Mouse (Mus musculus) embryonic facial prominence, embryonic 10.5 days (tissue): Measurements from ENCODE around the gene Fcer1a. TPM values are rescaled to one million over a fixed set of nuclear protein-coding genes. Genes with fewer than 3 reads are reported as not detected.

Experiments used
- polyA plus RNA-seq: library from polyadenylated mRNA; unstranded; fragments of >200 nt; fragmentation: Nextera tagmentation; extraction: Ambion mirVana; gene quantifications from 2 replicates; pipeline ENCODE4 v1.2.1, GENCODE M21; 2016

The Fcer1a gene
- polyA plus RNA-seq, 1 experiment from 2014 or later, result not detected

Other genes with a start within 250 kb of the Fcer1a start
- gene Olfr1408, start 89.8 kb downstream of the Fcer1a start, polyA plus RNA-seq, result not detected in 2 replicates
- not detected in 2 replicates for gene Olfr1406, start 36.6 kb downstream of the Fcer1a start, polyA plus RNA-seq
- not detected in 2 replicates for gene Olfr218, start 29.4 kb downstream of the Fcer1a start, polyA plus RNA-seq
- not detected in 2 replicates for gene Olfr1404, start 14.8 kb downstream of the Fcer1a start, polyA plus RNA-seq
- not detected in 2 replicates for gene Olfr418, start 38.8 kb upstream of the Fcer1a start, polyA plus RNA-seq
- not detected in 2 replicates for gene Mptx2, start 50.6 kb upstream of the Fcer1a start, polyA plus RNA-seq
- 1.2 and 1.6 TPM in 2 replicates for gene Ackr1, start 106.5 kb upstream of the Fcer1a start, polyA plus RNA-seq
- gene Aim2, start 123.7 kb upstream of the Fcer1a start, polyA plus RNA-seq, result 3.8 and 3.9 TPM in 2 replicates
- 1.6 and 2.0 TPM in 2 replicates for gene Cadm3, start 140.5 kb upstream of the Fcer1a start, polyA plus RNA-seq